Mouse (Mus musculus): Measurements from ENCODE around the gene C2cd2l. TPM values are rescaled to one million over a fixed set of nuclear protein-coding genes. Genes with fewer than 3 reads are reported as not detected.

The C2cd2l gene
- 10 to 100 TPM in 12 of 26 experiments, 1 to 10 TPM in 14; 2.6 to 55.0 (median 8.7) TPM for total RNA-seq (2018; cell fraction: chromatin; rRNA removed)
- total RNA-seq (2018; cell fraction: cytosol; rRNA removed): 10 to 100 TPM; 11.3 to 30.6 (median 19.6) TPM
- total RNA-seq (2018; cell fraction: nucleus; rRNA removed): 10 to 100 TPM in 23 of 26 experiments, 1 to 10 TPM in 3; 2.8 to 48.3 (median 17.3) TPM
- polyA plus RNA-seq (2018): 17.1 to 41.1 TPM (median 22.0 TPM) in 3 replicates

DNA sequence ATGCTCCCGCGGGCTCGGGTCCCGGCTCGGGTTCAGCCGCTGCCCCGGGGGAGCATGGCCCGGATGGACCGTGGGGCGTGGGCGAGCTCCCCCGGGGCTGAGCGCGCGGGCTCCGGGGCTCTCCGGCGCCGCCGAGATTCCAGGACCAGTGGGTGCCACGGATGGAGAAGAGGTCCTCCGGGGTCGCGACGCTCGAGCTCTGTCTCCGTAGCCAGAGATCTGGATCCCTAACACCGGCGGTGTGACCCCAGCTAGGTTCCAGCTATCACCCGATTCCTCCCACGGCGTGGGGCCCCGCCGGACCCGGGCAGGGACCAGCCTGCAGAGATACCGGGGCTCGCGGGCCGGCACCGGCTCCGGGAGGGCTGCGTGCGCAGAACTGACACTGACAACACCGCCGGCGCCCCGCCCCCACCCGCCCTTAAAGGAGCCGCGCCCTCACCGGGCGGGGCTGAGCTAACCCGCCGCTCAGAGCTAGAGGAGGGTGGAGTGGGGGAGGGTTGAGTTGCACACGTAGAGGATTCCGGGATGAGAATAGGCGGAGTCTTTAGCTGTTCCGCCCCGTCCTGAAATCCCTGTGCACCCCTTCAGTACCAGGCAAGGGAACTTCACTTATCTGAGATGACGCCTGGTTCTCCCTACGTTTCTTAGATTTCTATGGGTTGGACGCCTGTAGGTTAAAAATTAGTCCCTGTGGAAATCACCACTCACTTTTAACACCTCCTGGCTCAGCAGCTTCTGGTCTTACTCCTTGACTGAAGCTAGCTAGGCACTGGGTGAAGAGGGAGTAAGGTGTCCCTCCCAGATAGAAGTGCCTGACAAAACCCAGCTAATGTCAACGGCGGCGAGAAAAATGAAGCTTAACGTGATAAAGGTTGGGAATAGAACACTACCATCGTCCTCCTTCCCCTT, at the start of gene C2cd2l:
C2cd2l (minus strand) TSS at position 399 of the 912 bp plus-strand sequence.
- peak within 1 kb of the TSS; percentile 79 for H3K27ac ChIP-seq
- peak within 1 kb of the TSS; percentile 71 for H3K4me3 ChIP-seq (ENCODE audit: inconsistent target)
- under 1% methylated on average over 67 of the region's 67 CpGs for WGBS (ENCODE audit: missing documents)
- peaks cover 37% of the 10 kb centered on the region for H3K79me2 ChIP-seq (ENCODE audit: inconsistent target)
- H3K36me3 ChIP-seq (ENCODE audit: inconsistent target): peaks cover 13% of the 10 kb centered on the region

DNA sequence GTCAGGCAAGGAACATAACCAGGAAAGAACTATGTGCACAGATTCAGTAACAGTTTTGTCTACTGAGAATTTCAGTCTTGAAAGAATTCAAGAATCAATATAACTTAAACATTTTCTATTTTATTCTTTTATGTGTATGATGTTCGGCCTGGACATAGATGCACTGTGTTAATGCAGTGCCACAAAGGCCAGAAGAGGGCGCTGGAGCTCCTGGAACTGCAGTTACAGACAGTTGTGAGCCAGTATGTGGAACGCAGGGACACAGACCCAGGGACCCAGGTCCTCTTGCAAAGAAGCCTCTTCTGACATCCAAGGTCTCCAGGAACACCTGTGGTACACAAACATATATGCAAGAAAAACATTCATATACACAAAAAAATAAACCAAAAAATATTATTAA, 44.4 kb upstream of the C2cd2l start:
- H3K36me3 ChIP-seq (ENCODE audit: inconsistent target): peaks cover 3% of the 10 kb centered on the region; the same call in 1 of the 2 replicates
- H3K4me3 ChIP-seq (ENCODE audit: inconsistent target): no peak overlapping the region
- 62% methylated on average over 3 of the region's 3 CpGs for WGBS (ENCODE audit: missing documents)
- H3K27ac ChIP-seq: no peak overlapping the region
- peaks cover 20% of the 10 kb centered on the region for H3K79me2 ChIP-seq (ENCODE audit: inconsistent target)

DNA sequence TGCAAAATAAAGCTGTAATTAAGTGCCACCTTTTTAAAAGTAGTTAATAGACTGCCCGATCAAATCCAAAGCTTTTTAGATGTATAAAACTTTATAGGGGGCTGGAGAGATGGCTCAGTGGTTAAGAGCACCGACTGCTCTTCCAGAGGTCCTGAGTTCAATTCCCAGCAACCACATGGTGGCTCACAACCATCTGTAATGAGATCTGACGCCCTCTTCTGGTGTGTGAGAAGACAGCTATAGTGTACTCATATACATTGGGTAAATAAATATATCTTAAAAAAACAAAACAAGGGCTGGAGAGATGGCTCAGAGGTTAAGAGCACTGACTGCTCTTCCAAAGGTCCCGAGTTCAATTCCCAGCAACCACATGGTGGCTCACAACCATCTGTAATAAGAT, 41.8 kb upstream of the C2cd2l start:
- H3K36me3 ChIP-seq (ENCODE audit: inconsistent target): peaks cover 25% of the 10 kb centered on the region
- H3K79me2 ChIP-seq (ENCODE audit: inconsistent target): peaks cover 44% of the 10 kb centered on the region
- H3K27ac ChIP-seq: peak overlapping the region; percentile 95
- H3K4me3 ChIP-seq (ENCODE audit: inconsistent target): peak overlapping the region; percentile 100
- WGBS (ENCODE audit: missing documents): 23% methylated on average over 3 of the region's 4 CpGs

DNA sequence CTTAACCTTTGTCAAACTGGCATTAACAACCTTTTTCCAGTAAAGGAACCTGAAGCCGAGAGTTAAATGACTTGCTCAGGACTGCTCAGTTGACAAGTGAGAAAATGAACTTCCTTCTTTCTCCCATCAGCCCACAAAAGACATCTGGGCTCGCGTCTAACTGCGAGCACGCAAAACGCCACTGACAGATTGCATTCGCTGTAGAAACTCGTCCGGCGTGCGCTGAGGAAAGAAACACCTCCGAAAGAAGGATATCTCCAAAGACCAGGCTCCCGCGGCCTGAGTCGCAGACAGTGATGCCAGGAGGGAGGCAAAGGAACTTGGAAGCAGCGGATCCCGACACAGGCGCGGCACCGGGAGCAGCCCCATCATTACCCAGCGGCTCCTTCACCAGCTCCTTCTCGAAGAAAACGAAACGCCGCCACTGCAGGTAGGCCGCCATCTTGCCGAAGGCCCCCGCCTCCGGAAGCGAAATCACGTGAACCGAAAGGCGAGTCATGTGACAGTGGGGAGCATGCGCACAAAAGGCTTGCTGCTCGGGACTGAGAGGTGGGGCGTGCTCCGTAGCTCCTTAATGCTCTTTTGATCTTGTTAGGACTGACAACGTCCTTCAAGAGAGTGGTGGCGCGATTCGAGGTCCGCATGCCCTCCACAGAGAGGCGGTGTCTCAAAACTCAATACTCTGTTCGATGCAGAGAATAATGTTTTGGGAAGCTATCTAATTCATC, 41.3 kb upstream of the C2cd2l start, which contains the start of gene Vps11:
Vps11 (minus strand) TSS at position 481 of the 728 bp plus-strand sequence.
- peaks cover 30% of the 10 kb centered on the region for H3K36me3 ChIP-seq (ENCODE audit: inconsistent target)
- peak within 1 kb of the TSS; percentile 100 for H3K4me3 ChIP-seq (ENCODE audit: inconsistent target)
- WGBS (ENCODE audit: missing documents): under 1% methylated on average over 44 of the region's 44 CpGs
- peaks cover 50% of the 10 kb centered on the region for H3K79me2 ChIP-seq (ENCODE audit: inconsistent target)
- H3K27ac ChIP-seq: peak within 1 kb of the TSS; percentile 95

DNA sequence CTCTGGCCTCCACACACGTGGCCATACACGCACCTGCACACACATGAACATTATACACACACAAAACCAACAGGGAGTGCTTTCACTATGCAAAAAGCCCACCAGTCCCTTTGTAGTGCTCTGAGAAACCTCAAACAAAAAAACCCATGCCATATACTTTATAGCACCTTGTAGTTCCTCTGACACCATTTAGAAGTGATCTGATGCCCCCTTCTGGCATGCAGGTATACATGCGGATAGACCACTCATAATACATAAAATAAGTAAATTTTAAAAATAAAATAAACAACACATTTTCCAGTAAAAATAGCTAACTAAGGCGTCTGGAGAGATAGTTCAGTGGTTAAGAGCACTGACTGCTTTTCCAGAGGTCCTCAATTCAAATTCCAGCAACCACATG, 37.1 kb upstream of the C2cd2l start:
- Histone ChIP-seq H3K27ac (no peak overlapping the region), H3K36me3 (ENCODE audit: inconsistent target) (peaks cover 72% of the 10 kb centered on the region), H3K4me3 (ENCODE audit: inconsistent target) (no peak overlapping the region), H3K79me2 (ENCODE audit: inconsistent target) (peaks cover 91% of the 10 kb centered on the region)
- WGBS (ENCODE audit: missing documents): 67% methylated on average over 4 of the region's 4 CpGs

DNA sequence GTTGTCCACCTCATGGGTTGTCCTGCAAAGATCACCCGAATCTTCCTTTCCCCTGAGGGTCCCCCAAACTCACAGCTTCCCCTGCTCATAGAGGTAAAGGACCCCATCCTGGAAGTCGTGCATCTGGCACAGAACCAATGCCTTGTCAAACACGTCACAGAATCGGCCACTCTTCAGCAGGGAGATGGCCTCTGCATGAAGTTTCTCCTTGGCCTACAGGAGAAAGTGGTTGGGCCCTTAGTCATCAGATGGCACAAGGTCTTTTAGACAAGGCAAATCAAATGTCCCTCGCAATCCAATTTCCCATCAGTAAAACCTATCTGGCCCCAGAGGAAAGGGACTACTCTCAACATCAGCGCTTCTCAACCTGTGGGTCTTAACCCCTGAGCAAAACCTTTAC, 33.1 kb upstream of the C2cd2l start:
- 94% methylated on average over 6 of the region's 6 CpGs for WGBS (ENCODE audit: missing documents)
- Histone ChIP-seq H3K27ac (no peak overlapping the region), H3K36me3 (ENCODE audit: inconsistent target) (peaks cover 98% of the 10 kb centered on the region), H3K4me3 (ENCODE audit: inconsistent target) (no peak overlapping the region), H3K79me2 (ENCODE audit: inconsistent target) (peaks cover 60% of the 10 kb centered on the region)

DNA sequence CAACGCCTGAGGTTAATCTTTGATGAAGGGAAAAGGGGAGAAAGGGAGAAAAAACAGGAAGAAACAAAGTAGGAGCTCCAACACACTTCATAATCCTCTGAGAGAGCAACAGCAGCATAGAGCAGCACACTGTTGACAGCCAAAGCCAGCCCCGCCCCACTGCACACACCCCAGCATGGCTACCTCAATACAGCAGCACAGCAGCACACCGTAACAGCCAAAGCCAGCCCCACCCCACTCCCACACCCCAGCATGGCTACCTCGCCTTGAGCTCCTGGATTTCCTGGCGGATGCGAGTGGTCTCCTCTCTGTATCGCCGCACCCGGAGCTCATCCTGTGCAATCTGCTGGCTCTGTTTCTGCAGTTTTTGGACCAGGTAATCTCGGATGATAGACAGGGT, 32.3 kb upstream of the C2cd2l start:
- no peak overlapping the region for H3K4me3 ChIP-seq (ENCODE audit: inconsistent target)
- no peak overlapping the region for H3K27ac ChIP-seq
- H3K79me2 ChIP-seq (ENCODE audit: inconsistent target): peaks cover 51% of the 10 kb centered on the region; the same call in 1 of the 2 replicates
- 92% methylated on average over 9 of the region's 10 CpGs for WGBS (ENCODE audit: missing documents)
- peaks cover 98% of the 10 kb centered on the region for H3K36me3 ChIP-seq (ENCODE audit: inconsistent target)

DNA sequence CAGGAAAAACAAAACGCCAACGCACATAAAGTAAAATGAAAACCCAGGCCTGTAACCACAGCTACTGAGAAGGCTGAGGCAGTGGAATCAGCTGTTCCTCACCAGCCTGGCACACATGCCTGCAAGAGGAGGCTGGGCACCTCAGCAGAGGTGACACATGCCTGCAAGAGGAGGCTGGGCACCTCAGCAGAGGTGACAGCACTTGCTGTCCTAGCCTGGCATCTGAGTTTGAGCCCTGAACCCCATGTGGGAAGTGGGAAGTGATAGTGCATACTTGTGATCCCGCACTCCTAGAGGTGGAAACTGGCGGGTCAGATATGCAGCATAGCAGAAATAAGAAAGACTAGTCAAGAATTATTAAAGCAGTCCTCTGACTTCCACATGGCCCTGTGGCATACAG, 31.3 kb upstream of the C2cd2l start:
- Histone ChIP-seq H3K27ac (no peak overlapping the region), H3K4me3 (ENCODE audit: inconsistent target) (no peak overlapping the region), H3K36me3 (ENCODE audit: inconsistent target) (peaks cover 95% of the 10 kb centered on the region), H3K79me2 (ENCODE audit: inconsistent target) (peaks cover 42% of the 10 kb centered on the region; the same call in 1 of the 2 replicates)
- 95% methylated on average over 4 of the region's 4 CpGs for WGBS (ENCODE audit: missing documents)

DNA sequence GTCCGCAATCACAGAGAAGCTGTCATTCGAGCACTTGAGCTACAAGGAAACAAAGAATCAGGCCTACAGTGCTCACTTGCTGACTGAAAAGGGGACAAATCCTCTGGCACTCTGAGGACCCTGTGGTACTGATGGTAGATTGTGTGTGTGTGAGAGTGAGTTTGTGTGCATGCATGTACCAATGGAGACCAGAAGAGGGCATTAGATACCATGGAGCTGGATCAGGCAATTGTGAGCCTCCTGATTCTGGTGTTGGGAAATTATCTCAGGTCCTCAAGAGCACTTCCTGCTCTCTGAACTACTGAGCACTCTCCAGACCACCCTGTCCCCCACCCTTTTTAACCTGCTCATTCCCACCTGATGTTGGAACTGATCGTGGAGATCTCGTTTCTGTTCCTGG, 28.5 kb upstream of the C2cd2l start:
- 100% methylated on average over 3 of the region's 4 CpGs for WGBS (ENCODE audit: missing documents)
- Histone ChIP-seq H3K4me3 (ENCODE audit: inconsistent target) (no peak overlapping the region), H3K36me3 (ENCODE audit: inconsistent target) (peaks cover 67% of the 10 kb centered on the region), H3K27ac (no peak overlapping the region), H3K79me2 (ENCODE audit: inconsistent target) (peaks cover 15% of the 10 kb centered on the region; the same call in 1 of the 2 replicates)

DNA sequence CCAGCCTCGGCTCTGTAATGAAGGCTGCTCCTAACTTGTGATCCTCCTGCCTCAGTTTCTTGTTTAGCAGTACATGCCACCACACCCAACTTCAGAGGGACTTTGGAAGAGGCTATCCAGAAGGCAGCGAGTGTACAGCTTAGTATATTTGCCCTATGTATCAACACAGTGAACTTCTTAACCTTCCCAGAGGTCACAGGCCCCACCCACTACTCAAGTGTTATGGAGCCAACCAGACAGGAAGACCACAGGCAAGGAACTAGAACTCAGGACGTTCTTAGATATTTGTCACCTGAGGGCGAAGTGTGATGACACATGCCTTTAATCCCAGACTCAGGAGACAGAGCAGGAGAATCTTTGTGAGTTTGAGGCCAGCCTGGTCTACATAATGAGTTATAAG, 27.5 kb upstream of the C2cd2l start:
- peaks cover 15% of the 10 kb centered on the region for H3K79me2 ChIP-seq (ENCODE audit: inconsistent target)
- no peak overlapping the region for H3K4me3 ChIP-seq (ENCODE audit: inconsistent target)
- no peak overlapping the region for H3K27ac ChIP-seq
- peaks cover 57% of the 10 kb centered on the region for H3K36me3 ChIP-seq (ENCODE audit: inconsistent target)
- 92% methylated on average over 4 of the region's 4 CpGs for WGBS (ENCODE audit: missing documents)

DNA sequence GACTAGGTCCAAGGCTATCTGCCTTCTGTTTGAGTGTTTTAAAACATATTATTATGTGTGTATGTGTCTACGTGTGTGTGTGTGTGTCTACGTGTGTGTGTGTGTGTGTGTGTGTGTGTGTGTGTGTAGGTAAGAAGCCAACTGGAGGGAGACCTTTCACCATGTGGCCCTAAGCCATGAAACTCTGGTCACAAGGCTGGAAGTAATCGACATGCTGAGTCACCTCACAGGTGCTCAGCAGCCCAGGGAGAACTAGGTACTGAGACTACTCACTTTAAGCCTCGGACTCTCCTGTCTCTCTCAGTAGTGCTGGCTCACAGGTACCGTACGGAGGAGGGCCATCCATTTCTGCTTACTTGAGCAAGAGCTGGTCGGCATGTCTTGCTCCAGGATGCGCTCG, 27.1 kb upstream of the C2cd2l start:
- peaks cover 53% of the 10 kb centered on the region for H3K36me3 ChIP-seq (ENCODE audit: inconsistent target)

DNA sequence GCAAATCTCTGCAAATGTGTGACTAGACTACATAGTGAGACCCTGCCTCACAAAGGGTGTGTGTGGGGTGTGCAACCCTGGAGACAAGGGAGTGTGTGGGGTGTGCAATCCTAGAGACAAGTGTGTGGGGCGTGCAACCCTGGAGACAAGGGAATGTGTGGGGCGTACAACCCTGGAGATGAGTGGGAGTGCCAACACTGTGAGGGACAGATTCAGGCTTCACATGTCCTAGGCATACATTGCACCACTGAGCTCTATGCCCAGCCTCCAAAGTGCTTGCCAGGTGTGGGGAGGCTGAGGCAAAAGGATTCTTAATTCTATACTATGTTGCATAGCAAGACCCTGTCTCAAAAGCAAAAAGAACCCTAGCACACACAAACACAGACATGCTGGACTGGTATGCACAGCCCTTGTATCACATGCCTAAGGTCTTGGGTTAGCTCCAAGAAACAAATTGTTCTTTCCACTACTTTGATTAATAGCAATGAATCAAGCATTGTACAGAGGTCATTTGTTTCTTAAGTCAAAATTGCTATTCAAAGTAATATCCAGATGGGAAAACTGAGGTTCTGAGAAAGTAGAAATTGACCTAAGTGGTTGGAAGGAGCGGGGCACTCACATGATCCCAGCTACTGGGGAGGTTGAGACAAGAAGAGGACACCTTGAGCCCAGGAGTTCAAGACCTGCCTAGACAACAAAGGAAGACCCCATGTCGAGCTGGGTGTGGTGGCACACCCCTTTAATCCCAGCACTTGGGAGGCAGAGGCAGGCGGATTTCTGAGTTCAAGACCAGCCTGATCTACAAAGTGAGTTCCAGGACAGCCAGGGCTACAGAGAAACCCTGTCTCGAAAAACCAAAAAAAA, 25.7 kb upstream of the C2cd2l start:
- H3K4me3 ChIP-seq (ENCODE audit: inconsistent target): no peak overlapping the region
- H3K79me2 ChIP-seq (ENCODE audit: inconsistent target): peaks cover 28% of the 10 kb centered on the region
- H3K27ac ChIP-seq: no peak overlapping the region
- WGBS (ENCODE audit: missing documents): 100% methylated on average over 5 of the region's 6 CpGs
- H3K36me3 ChIP-seq (ENCODE audit: inconsistent target): peaks cover 39% of the 10 kb centered on the region

More for the DNA sequence above, 27.1 kb upstream of the C2cd2l start:
- Histone ChIP-seq H3K79me2 (ENCODE audit: inconsistent target) (peaks cover 15% of the 10 kb centered on the region), H3K27ac (no peak overlapping the region), H3K4me3 (ENCODE audit: inconsistent target) (no peak overlapping the region)
- 94% methylated on average over 9 of the region's 9 CpGs for WGBS (ENCODE audit: missing documents)

DNA sequence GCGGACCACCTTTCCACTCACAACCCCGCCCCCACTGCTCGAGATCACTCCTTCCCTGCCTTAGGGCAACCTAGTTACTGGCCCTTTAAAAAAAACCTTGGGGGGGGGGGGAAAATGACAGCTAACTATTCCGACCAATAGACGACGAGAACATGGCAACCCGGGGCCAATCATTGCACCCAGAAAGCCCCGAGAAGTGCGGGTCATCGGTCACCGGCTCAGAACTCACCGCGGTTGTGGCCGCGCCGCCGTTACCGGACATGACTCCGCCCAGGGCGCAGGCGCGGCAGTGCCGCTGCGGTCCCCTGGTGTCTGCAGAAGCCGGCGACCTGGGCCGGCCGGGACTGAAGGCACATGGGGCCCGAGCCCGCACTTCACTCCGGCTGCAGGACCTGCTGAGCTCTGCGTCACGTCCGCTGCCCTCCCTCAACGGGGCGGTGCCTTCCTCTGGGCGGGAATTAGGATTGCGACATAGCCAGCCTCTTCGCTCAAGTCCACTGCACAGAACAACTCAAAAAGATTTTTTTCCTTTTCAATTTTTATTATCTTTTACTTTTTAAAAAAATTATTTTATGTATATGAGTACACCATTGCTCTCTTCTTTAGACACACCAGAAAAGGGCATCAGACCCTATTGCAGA, 23.8 kb upstream of the C2cd2l start, which contains the start of gene Hmbs:
Hmbs (minus strand) TSS at position 448 of the 641 bp plus-strand sequence.
- H3K79me2 ChIP-seq (ENCODE audit: inconsistent target): peaks cover 36% of the 10 kb centered on the region
- H3K4me3 ChIP-seq (ENCODE audit: inconsistent target): peak within 1 kb of the TSS; percentile 59
- WGBS (ENCODE audit: missing documents): under 1% methylated on average over 39 of the region's 39 CpGs
- H3K27ac ChIP-seq: peak within 1 kb of the TSS; percentile 34
- peaks cover 21% of the 10 kb centered on the region for H3K36me3 ChIP-seq (ENCODE audit: inconsistent target)
